Mouse (Mus musculus) liver, embryonic 11.5 days (tissue): ENCODE data around the gene Tm9sf1. TPM values are rescaled to one million over a fixed set of nuclear protein-coding genes. Genes with fewer than 3 reads are reported as not detected.
A peak's percentile ranks its signal among the peaks of the same experiment; 100 is the strongest.

ENCODE experiments used
- ATAC-seq: fragments of 200-750 bp; cut with Nextera tagmentation; replicated peaks from 2 replicates; pipeline ENCODE4 v1.8.0; 2017; ENCODE audit warnings: moderate number of reproducible peaks, mild to moderate bottlenecking, moderate TSS enrichment, moderate library complexity; ENCODE audit not compliant: low FRiP score
- DNase-seq: peaks from one replicate; pipeline ENCODE4 v3.0.0-alpha.2; 2017; ENCODE audit warnings: low spot score
- H3K27ac ChIP-seq: fragments of 300-500 bp; sonication (generic); 2 replicates; pipeline ENCODE4 v1.5.1; 2014; ENCODE audit warnings: mild to moderate bottlenecking, low read depth, low read length, control low read depth
- H3K27me3 ChIP-seq: fragments of 300-500 bp; sonication (generic); replicated peaks from 2 replicates; pipeline ENCODE4 v1.6.1; 2014; ENCODE audit warnings: low read length, mixed read lengths; ENCODE audit not compliant: control insufficient read depth, insufficient read depth
- H3K36me3 ChIP-seq: fragments of 300-500 bp; sonication (generic); 2 replicates; pipeline ENCODE4 v1.6.1; 2014; ENCODE audit warnings: mild to moderate bottlenecking, low read length, moderate library complexity, mixed read lengths; ENCODE audit not compliant: control insufficient read depth, insufficient read depth
- H3K4me1 ChIP-seq: fragments of 300-500 bp; sonication (generic); replicated peaks from 2 replicates; pipeline ENCODE4 v1.6.1; 2014; ENCODE audit warnings: low read length, mixed read lengths; ENCODE audit not compliant: control insufficient read depth, insufficient read depth
- H3K4me2 ChIP-seq: fragments of 300-500 bp; sonication (generic); 2 replicates; pipeline ENCODE4 v1.6.1; 2014; ENCODE audit warnings: mild to moderate bottlenecking, control low read depth, moderate library complexity
- H3K4me3 ChIP-seq: fragments of 300-500 bp; sonication (generic); 2 replicates; pipeline ENCODE4 v1.5.1; 2014; ENCODE audit warnings: low read depth, low read length, control low read depth
- H3K9ac ChIP-seq: fragments of 300-500 bp; sonication (generic); 2 replicates; pipeline ENCODE4 v1.6.1; 2014; ENCODE audit warnings: low read depth, low read length, control low read depth
- H3K9me3 ChIP-seq: fragments of 300-500 bp; sonication (generic); 2 replicates; pipeline ENCODE4 v1.6.1; 2016; ENCODE audit warnings: low read length, inconsistent platforms, mixed read lengths; ENCODE audit not compliant: control insufficient read depth
- WGBS: fragments of 180-500 bp; shearing (Covaris S2); extraction: QIAGEN DNeasy Blood & Tissue Kit; methylation state at CpG from one replicate; pipeline ENCODE4 v1.1.7; 2014; 5-methylcytosine and 5-hydroxymethylcytosine counted together
- polyA plus RNA-seq: library from polyadenylated mRNA; unstranded; fragments of >200 nt; fragmentation: Nextera tagmentation; extraction: Ambion mirVana; gene quantifications from 2 replicates; pipeline ENCODE4 v1.2.1, GENCODE M21; 2014

The Tm9sf1 gene
- polyA plus RNA-seq = 79.8 and 83.8 TPM in 2 replicates

GRCm38 (mm10) chr14:55643060-55643907, at the start of gene Tm9sf1:
Tm9sf1 (minus strand) TSS chr14:55643806.
- H3K27ac ChIP-seq = peak within 1 kb of the TSS; percentile 83
- H3K4me2 ChIP-seq = peak within 1 kb of the TSS; percentile 93
- peaks cover 28% of the 10 kb centered on the region for H3K4me1 ChIP-seq
- peaks cover 25% of the 10 kb centered on the region for H3K36me3 ChIP-seq
- H3K4me3 ChIP-seq = peak within 1 kb of the TSS; percentile 89
- H3K9ac ChIP-seq = peak within 1 kb of the TSS; percentile 89
- peak; percentile 93 for DNase-seq
- peak; percentile 86 for ATAC-seq
- under 1% methylated on average over 89 of the region's 89 CpGs for WGBS
- no peaks in the 10 kb centered on the region for H3K9me3 ChIP-seq
- no peaks in the 10 kb centered on the region for H3K27me3 ChIP-seq

DNA sequence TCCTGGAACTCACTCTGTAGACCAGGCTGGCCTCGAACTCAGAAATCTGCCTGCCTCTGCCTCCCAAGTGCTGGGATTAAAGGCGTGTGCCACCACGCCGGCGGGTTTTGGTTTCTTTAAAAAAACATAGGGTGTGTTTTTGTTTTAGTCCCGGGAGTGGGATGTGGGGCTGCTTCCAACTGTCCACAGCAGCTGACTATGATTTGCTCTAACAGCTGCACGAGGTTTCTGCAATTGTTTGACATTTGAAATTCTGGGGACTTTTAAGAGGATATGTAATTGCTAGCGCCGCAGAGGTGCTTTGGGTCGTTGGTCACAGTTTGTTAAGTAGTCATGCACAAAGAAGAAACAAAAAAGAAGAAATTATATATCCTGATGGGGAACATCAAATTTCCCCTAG, 45.8 kb upstream of the Tm9sf1 start:
- Histone ChIP-seq H3K9ac (no peak overlapping the region), H3K27ac (no peak overlapping the region), H3K27me3 (no peaks in the 10 kb centered on the region), H3K4me1 (no peaks in the 10 kb centered on the region), H3K36me3 (no peaks in the 10 kb centered on the region), H3K4me3 (no peak overlapping the region), H3K4me2 (no peak overlapping the region), H3K9me3 (no peaks in the 10 kb centered on the region)
- DNase-seq (no peak), ATAC-seq (no peak)
- 80% methylated on average over 10 of the region's 10 CpGs for WGBS

GRCm38 (mm10) chr14:55682118-55682493, 38.5 kb upstream of the Tm9sf1 start:
- ATAC-seq (peak; percentile 3; the same call in 1 of the 2 replicates), DNase-seq (no peak)
- WGBS = 17% methylated on average over 3 of the region's 3 CpGs
- Histone ChIP-seq H3K9ac (peak overlapping the region; percentile 83), H3K4me1 (no peaks in the 10 kb centered on the region; the same call in 1 of the 2 replicates), H3K36me3 (peaks cover 22% of the 10 kb centered on the region), H3K27ac (peak overlapping the region; percentile 32; the same call in 1 of the 2 replicates), H3K4me2 (peak overlapping the region; percentile 86), H3K4me3 (peak overlapping the region; percentile 76), H3K9me3 (no peaks in the 10 kb centered on the region), H3K27me3 (no peaks in the 10 kb centered on the region)

DNA sequence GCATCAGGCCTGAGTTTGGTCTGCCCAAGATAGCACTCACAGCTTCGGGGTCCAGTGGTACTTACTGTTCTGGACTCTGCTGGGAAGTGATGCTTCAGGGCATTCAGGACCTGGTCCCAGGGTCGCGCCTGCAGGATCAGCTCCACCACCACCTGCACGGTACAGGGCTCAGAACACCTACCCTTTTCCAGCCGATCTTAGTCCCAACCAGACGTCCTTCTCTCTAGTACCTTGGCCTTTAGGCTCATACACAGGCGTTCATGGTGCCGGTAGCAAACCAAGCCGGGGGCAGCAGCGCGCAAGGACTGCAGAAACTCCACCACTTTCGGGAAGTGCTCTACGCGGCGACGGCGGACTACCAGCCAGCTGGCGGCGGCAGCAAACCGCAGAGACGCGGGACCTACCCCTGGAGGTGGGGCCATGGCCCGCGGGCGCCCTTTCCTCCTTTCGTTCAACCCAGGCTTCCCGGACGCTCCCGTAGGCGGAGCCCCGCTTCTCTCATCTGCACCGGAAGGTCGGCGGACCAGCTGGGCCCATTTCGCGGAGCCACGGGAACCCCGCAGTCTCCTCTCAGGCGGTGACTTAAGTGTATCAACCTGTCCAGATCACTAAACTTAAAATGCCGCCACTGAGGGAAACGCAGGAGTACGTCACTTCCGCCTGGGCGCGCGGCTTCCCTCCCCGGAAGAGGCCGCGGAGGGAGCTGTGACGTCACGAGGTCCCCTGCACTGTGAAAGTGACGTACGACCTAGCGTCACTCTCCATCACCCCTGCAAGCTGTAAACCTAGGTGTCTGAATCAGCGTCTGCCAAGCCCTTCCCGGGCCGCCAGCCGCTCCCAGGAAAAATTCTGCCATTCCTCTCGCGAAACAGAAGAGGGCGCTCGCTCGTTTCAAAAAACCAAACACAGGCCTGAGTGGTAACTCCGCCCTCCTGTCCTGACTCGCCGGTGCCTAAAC, 37.8 kb upstream of the Tm9sf1 start, which contains the start of gene Tinf2:
Tinf2 (minus strand) TSS at position 661 of the 958 bp plus-strand sequence.
- no peaks in the 10 kb centered on the region for H3K9me3 ChIP-seq
- under 1% methylated on average over 66 of the region's 66 CpGs for WGBS
- DNase-seq (peak; percentile 95), ATAC-seq (peak; percentile 94)
- no peaks in the 10 kb centered on the region for H3K27me3 ChIP-seq
- H3K4me3 ChIP-seq = peak within 1 kb of the TSS; percentile 76
- no peaks in the 10 kb centered on the region; the same call in 1 of the 2 replicates for H3K4me1 ChIP-seq
- H3K4me2 ChIP-seq = peak within 1 kb of the TSS; percentile 86
- peak within 1 kb of the TSS; percentile 88 for H3K27ac ChIP-seq
- peaks cover 25% of the 10 kb centered on the region for H3K36me3 ChIP-seq
- H3K9ac ChIP-seq = peak within 1 kb of the TSS; percentile 83

DNA sequence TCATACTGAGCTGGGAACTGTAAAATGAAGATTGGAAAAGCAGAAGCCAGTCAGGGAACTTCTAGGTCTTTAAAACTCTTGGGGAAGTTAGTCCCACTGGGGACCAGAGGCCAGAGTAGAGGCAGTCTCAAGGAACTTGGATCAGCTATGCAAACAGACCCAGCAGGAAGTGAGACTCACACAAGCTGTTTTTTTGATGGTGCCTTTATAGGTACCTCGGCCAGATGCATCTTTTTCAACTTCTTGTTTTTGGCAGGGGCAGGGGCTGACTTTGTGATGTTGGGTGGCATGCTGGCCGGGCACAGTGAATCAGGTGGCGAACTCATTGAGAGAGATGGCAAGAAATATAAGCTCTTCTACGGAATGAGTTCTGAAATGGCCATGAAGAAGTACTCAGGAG, 34.0 kb upstream of the Tm9sf1 start:
- Histone ChIP-seq H3K27ac (no peak overlapping the region), H3K9ac (no peak overlapping the region), H3K9me3 (no peaks in the 10 kb centered on the region), H3K4me1 (no peaks in the 10 kb centered on the region; the same call in 1 of the 2 replicates), H3K4me3 (no peak overlapping the region), H3K4me2 (no peak overlapping the region), H3K36me3 (peaks cover 32% of the 10 kb centered on the region), H3K27me3 (no peaks in the 10 kb centered on the region)
- 80% methylated on average over 4 of the region's 4 CpGs for WGBS
- ATAC-seq = no peak
- no peak for DNase-seq

DNA sequence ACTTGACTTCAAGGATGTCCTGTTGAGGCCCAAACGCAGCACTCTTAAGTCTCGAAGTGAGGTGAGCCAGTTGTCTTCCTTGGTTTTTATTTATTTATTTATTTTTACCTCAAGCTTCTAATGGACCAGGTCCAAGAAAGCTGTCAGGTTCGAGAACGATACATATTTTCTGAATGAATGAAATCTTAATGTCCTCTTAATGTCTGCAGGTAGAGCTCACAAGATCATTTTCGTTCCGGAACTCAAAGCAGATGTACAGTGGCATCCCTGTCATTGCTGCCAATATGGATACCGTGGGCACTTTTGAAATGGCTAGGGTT, 29.1 kb upstream of the Tm9sf1 start:
- H3K9ac ChIP-seq = peak overlapping the region; percentile 47
- H3K4me1 ChIP-seq = peaks cover 9% of the 10 kb centered on the region
- peak overlapping the region; percentile 71 for H3K4me3 ChIP-seq
- H3K27ac ChIP-seq = peak overlapping the region; percentile 86
- no peaks in the 10 kb centered on the region for H3K27me3 ChIP-seq
- no peaks in the 10 kb centered on the region for H3K9me3 ChIP-seq
- 67% methylated on average over 7 of the region's 7 CpGs for WGBS
- H3K36me3 ChIP-seq = peaks cover 15% of the 10 kb centered on the region
- ATAC-seq (no peak), DNase-seq (no peak)
- H3K4me2 ChIP-seq = peak overlapping the region; percentile 93

- H3K4me3 ChIP-seq = peak within 1 kb of the TSS; percentile 71
- ATAC-seq (peak; percentile 98), DNase-seq (peak; percentile 92)
- peak within 1 kb of the TSS; percentile 82 for H3K9ac ChIP-seq
- H3K36me3 ChIP-seq = peaks cover 11% of the 10 kb centered on the region
- H3K27me3 ChIP-seq = no peaks in the 10 kb centered on the region
- peak within 1 kb of the TSS; percentile 86 for H3K27ac ChIP-seq
- WGBS = under 1% methylated on average over 38 of the region's 38 CpGs
- H3K4me2 ChIP-seq = peak within 1 kb of the TSS; percentile 93
- H3K9me3 ChIP-seq = no peaks in the 10 kb centered on the region
- peaks cover 9% of the 10 kb centered on the region for H3K4me1 ChIP-seq
These were observed 28.5 kb upstream of the Tm9sf1 start, which contains the start of the genes Gmpr2 and Nedd8 for GRCm38 (mm10) chr14:55671833-55672740. Gmpr2 (plus strand) TSS chr14:55671941. Nedd8 (minus strand) TSS chr14:55672124.
